Mouse (Mus musculus): ENCODE results near the gene Pprc1. TPM values are rescaled to one million over a fixed set of nuclear protein-coding genes. Genes with fewer than 3 reads are reported as not detected.

Gene Pprc1
- total RNA-seq (2017) = 4.4 to 21.4 TPM (median 6.6 TPM) in 3 replicates

GRCm38 (mm10) chr19:46044271-46044992 is at the start of gene Pprc1:
Gene Pprc1, plus strand, starts transcription at chr19:46044886.
- ATAC-seq (replicated peaks; ENCODE audit: insufficient number of reproducible peaks, low FRiP score, low TSS enrichment, poor library complexity, severe bottlenecking) = no peak

DNA sequence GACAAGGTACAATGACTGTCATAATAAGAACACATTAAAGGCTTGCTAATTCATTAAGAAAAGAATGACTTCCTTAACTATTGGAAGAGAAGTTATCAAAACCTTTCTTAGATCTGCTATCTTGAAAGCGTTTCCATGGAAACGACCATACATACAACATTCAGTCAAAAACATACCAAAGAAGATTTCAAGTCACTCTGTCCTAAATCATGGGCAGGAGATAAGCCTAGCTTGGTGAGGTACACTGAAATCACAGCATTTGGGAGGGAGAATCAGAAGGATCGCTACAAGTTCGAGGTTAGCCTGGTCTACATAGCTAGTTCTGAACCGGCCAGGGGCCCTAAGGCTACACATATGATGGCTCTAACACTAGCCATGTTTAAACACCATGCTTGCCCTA is 47.3 kb upstream of the Pprc1 start:
- no peak for ATAC-seq (replicated peaks; ENCODE audit: insufficient number of reproducible peaks, low FRiP score, low TSS enrichment, poor library complexity, severe bottlenecking)

DNA sequence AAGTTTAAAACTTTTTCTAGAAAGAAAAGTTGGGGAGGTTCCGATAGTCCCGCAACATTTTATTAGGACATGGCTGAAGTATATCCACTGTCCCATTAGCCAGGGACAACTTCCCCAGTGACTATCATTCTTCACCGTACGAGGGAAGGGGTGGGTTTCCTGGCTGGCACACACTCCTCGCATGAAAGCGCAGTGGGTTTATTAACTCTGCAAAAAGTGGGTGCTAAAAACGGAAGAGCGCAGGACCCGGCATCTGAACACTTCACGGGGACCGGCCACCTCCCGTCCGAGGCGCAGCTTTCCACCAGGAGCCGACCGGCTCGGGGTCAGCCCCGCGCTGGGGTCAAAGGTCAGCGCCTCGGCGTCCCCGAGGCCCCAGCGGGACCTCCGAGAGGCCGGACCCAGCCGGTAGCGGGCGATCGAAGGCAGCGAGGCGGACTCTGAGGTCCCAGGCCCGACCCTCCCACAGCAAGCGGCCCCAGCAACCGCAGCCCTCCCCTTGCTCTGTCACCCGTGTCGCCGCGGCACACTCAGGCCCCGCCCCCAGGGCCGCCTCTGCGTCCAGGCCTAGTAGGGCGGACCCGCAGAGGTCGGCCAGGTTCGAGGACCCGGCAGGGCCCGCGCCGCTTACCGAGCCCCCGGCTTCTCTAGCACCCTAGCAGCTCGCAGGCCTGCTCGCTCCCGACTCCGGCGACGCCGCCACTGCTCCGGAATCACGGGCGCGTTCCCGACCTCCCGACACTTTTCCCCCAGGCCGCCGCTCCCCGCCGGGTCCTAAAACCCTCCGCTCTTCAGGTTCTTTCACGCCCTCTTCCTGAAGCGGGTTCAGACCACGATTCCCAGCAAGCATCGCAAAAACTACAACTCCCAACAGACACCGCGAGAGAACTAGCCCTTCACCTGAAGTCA is 46.6 kb upstream of the Pprc1 start, which contains the start of gene Armh3:
Armh3 (minus strand) TSS at position 704 of the 909 bp plus-strand sequence.
- ATAC-seq (replicated peaks; ENCODE audit: insufficient number of reproducible peaks, low FRiP score, low TSS enrichment, poor library complexity, severe bottlenecking) = peak; percentile 86

- ATAC-seq (replicated peaks; ENCODE audit: insufficient number of reproducible peaks, low FRiP score, low TSS enrichment, poor library complexity, severe bottlenecking) = no peak
Measured at GRCm38 (mm10) chr19:45998694-45999217, 45.9 kb upstream of the Pprc1 start.

DNA sequence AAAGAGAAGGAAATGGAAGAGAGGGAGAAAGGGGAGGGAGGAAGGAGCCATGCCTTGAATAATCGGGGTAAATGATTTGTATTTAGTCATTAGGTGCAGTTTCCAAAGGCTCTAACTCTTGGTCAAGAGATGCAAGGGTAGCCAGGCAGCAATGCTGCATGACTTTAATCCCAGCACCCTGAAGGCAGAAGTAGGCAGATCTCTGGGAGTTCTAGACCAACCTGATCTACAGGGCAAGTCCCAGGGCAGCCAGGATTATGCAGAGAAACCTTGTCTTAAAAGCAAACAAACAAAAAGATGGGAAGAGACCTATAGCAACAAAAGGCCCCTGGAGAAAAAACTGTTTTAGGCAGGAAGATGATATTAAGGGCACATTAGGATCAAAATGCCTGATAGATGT is 45.3 kb upstream of the Pprc1 start:
- ATAC-seq (replicated peaks; ENCODE audit: insufficient number of reproducible peaks, low FRiP score, low TSS enrichment, poor library complexity, severe bottlenecking) = no peak

DNA sequence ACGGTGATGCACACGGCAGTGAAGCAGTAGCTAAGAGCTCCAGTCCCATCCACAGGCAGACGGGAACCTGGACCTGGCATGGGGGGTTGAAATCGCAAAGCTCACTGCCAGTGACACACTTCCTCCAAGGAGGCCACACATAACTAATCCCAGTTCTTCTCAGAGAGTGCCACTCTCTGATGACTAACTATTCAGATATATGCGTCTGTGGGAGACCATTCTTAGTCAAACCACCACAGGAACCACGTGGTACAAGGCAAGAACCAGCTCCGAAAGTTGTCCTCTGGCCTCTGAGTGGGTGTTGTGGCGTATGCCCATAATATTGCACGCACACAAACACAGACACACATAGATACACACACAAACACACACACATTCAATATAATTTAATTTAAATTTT is 42.4 kb upstream of the Pprc1 start:
- 0 out of 2 replicates have a peak, but pooled peaks have one; percentile 14 for ATAC-seq (replicated peaks; ENCODE audit: insufficient number of reproducible peaks, low FRiP score, low TSS enrichment, poor library complexity, severe bottlenecking)

GRCm38 (mm10) chr19:46003371-46004226 is 41.1 kb upstream of the Pprc1 start, which contains the start of gene Hps6:
Gene Hps6, plus strand, starts transcription at chr19:46003508.
- peak; percentile 85 for ATAC-seq (replicated peaks; ENCODE audit: insufficient number of reproducible peaks, low FRiP score, low TSS enrichment, poor library complexity, severe bottlenecking)

- ATAC-seq (replicated peaks; ENCODE audit: insufficient number of reproducible peaks, low FRiP score, low TSS enrichment, poor library complexity, severe bottlenecking) = no peak
Measured at GRCm38 (mm10) chr19:46004814-46005466, 39.7 kb upstream of the Pprc1 start.

DNA sequence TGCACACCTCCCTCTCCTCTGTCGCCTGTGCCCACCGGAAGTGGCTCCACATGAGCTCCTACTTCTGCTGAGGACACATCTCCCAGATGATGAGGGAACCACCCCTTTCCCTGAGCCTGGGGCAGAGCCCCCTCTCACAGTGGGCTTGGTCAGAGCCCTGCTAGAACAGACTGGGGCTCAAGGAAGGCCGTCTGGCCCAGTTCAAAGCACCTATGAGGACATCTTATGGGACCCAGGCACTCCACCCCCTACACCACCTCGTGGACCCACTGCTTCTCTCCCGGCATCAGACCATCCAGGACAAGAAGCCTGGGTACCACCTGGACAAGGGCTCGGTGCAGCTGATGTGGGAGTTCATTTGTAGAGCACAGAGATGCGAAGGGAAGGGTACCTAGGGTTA is 39.0 kb upstream of the Pprc1 start:
- ATAC-seq (replicated peaks; ENCODE audit: insufficient number of reproducible peaks, low FRiP score, low TSS enrichment, poor library complexity, severe bottlenecking) = no peak

GRCm38 (mm10) chr19:46014572-46015178 is 30.0 kb upstream of the Pprc1 start:
- ATAC-seq (replicated peaks; ENCODE audit: insufficient number of reproducible peaks, low FRiP score, low TSS enrichment, poor library complexity, severe bottlenecking) = peak; percentile 97

DNA sequence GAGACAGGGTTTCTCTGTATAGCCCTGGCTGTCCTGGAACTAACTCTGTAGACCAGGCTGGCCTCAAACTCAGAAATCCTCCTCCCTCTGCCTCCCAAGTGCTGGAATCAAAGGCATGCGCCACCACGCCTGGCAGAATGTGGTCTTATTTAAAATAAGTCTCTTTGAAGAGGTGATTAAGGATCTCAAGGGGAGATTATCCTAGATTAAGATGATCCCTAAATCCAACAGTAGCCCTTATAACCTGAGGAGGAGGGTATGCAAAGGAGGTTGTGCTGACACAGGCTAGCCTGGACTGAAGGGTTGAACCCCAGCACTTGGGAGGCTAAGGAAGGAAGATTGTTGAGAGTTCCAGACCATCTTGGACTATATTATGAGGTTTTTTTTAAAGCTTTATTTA is 28.7 kb upstream of the Pprc1 start:
- no peak for ATAC-seq (replicated peaks; ENCODE audit: insufficient number of reproducible peaks, low FRiP score, low TSS enrichment, poor library complexity, severe bottlenecking)

DNA sequence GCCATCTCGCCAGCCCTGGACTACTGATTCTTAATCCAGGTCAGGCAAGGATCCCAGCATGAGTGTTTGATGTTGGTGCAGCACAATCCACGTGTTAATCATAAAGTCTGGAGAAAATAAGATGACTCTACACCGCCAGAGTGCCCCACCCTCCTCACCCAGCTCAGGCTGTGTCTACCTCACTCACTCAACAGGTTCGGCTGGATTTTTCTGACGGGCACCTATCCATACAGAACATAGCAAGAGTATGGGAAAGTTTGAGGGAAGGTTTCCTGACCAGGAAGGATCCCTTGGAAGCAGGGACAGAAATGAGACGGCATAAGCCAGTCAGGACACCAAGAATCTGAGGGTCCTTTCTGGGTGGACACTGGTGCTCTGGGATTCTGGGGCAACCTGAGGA is 19.7 kb upstream of the Pprc1 start:
- no peak for ATAC-seq (replicated peaks; ENCODE audit: insufficient number of reproducible peaks, low FRiP score, low TSS enrichment, poor library complexity, severe bottlenecking)

DNA sequence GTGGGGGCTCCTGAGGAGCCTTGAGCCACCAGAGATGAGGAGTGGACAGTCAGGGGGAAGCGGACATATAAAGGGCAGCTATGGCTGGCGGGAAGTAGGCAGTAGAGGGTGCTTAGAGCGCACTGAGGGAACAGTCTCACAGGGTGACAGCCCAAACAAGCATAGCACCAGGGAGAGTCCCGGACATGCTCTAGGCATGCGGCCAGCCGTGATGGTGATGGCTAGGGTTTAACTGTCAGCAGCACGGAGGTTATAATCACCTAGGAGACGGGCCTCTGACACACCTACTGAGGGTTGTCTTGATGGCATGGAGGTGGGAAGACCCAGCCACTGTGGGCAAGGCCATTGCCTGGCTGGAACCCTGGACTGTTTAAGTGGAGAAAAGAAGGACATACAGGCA is 18.1 kb upstream of the Pprc1 start:
- no peak for ATAC-seq (replicated peaks; ENCODE audit: insufficient number of reproducible peaks, low FRiP score, low TSS enrichment, poor library complexity, severe bottlenecking)

GRCm38 (mm10) chr19:46028747-46029320 is 15.9 kb upstream of the Pprc1 start:
- ATAC-seq (replicated peaks; ENCODE audit: insufficient number of reproducible peaks, low FRiP score, low TSS enrichment, poor library complexity, severe bottlenecking) = no peak

DNA sequence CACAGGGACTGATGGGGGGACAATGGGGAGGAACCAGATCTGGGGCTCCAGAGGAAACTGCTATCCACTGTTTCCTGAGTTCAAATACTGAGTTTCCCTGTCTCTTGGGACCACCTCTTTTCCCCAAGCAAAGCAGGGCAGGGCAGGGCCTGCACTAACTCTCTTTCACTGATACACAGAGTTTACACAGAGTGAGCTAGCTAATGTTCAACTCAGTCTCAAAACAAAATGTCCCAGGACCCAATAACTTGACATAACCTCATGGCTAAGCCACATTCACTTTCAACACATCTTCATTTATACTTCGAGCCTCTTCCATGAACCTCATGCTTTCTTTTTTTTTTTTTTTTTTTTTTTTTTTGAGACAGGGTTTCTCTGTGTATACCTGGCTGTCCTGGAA is 15.0 kb upstream of the Pprc1 start:
- ATAC-seq (replicated peaks; ENCODE audit: insufficient number of reproducible peaks, low FRiP score, low TSS enrichment, poor library complexity, severe bottlenecking) = no peak

DNA sequence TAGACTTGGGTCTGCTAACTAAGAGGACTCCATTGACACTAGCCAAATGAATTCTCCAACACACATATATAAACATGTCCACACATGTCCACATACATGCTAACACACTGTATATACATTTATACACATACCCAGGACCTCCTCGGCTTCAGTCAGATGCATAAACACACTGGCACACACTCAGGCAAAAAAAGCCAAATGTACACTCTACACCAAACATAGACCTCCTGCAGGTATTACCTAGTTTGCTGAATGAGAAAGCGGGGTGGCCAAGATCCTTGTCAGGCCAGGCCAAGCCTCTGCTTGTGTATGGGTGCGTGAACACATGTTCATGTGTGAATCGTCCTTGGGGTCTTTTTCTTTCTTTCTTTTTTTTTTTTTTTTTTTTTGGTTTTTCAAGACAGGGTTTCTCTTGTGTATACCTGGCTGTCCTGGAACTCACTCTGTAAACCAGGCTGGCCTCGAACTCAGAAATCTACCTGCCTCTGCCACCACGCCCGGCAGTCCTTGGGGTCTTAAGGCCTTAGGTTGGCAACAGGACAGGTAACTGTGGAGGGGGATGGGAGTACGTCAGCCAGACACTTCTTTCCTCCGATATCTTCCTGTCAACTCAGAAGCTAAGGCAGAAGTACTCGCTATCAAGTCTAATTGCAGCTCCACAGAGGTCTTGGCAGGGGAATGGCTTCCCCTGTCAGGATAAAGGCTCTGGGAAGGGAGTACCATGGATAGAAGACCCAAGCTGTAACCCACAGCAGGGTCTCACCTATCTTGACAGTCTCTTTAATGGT is 14.3 kb upstream of the Pprc1 start:
- no peak for ATAC-seq (replicated peaks; ENCODE audit: insufficient number of reproducible peaks, low FRiP score, low TSS enrichment, poor library complexity, severe bottlenecking)
